Mouse (Mus musculus) lung, embryonic 16.5 days (tissue): ENCODE results near the gene Mcemp1. TPM values are rescaled to one million over a fixed set of nuclear protein-coding genes. Genes with fewer than 3 reads are reported as not detected.

Source experiments
- ATAC-seq: fragments of 200-750 bp; cut with Nextera tagmentation; 2 replicates; pipeline ENCODE4 v1.8.0; 2017; ENCODE audit warnings: low read depth, mild to moderate bottlenecking, moderate library complexity
- H3K27ac ChIP-seq: fragments of 300-500 bp; sonication (generic); 2 replicates; pipeline ENCODE4 v1.5.1; 2014; ENCODE audit warnings: mild to moderate bottlenecking, control low read depth, low read length
- H3K27me3 ChIP-seq: fragments of 300-500 bp; sonication (generic); 2 replicates; pipeline ENCODE4 v1.6.1; 2014; ENCODE audit warnings: low read depth, low read length, mixed read lengths; ENCODE audit not compliant: control insufficient read depth, insufficient read depth
- H3K36me3 ChIP-seq: fragments of 300-500 bp; sonication (generic); 2 replicates; pipeline ENCODE4 v1.6.1; 2014; ENCODE audit warnings: low read length; ENCODE audit not compliant: control insufficient read depth, insufficient read depth
- H3K4me1 ChIP-seq: fragments of 300-500 bp; sonication (generic); replicated peaks from 2 replicates; pipeline ENCODE4 v1.6.1; 2014; ENCODE audit warnings: low read length, mixed read lengths; ENCODE audit not compliant: control insufficient read depth, insufficient read depth
- H3K4me2 ChIP-seq: fragments of 300-500 bp; sonication (generic); 2 replicates; pipeline ENCODE4 v1.6.1; 2014; ENCODE audit warnings: low read depth, low read length, control low read depth
- H3K4me3 ChIP-seq: fragments of 300-500 bp; sonication (generic); 2 replicates; pipeline ENCODE4 v1.5.1; 2014; ENCODE audit warnings: mild to moderate bottlenecking, low read length, control low read depth
- H3K9ac ChIP-seq: fragments of 300-500 bp; sonication (generic); 2 replicates; pipeline ENCODE4 v1.6.1; 2014; ENCODE audit warnings: low read length, control low read depth
- H3K9me3 ChIP-seq: fragments of 300-500 bp; sonication (generic); 2 replicates; pipeline ENCODE4 v1.6.1; 2016; ENCODE audit warnings: low read length; ENCODE audit not compliant: control insufficient read depth
- WGBS: fragments of 180-500 bp; shearing (Covaris S2); extraction: QIAGEN DNeasy Blood & Tissue Kit; methylation state at CpG from one replicate; pipeline ENCODE4 v1.1.7; 2014; 5-methylcytosine and 5-hydroxymethylcytosine counted together
- polyA plus RNA-seq: library from polyadenylated mRNA; unstranded; fragments of >200 nt; fragmentation: Nextera tagmentation; extraction: Ambion mirVana; gene quantifications from 2 replicates; pipeline ENCODE4 v1.2.1, GENCODE M21; 2015

Gene Mcemp1
- polyA plus RNA-seq, 1 experiment from 2014 or later, result 2.8 TPM

- Histone ChIP-seq H3K27me3 (no peaks in the 10 kb centered on the region), H3K4me3 (no peak overlapping the region), H3K4me1 (peaks cover 12% of the 10 kb centered on the region), H3K4me2 (no peak overlapping the region), H3K9me3 (no peaks in the 10 kb centered on the region; the same call in 1 of the 2 replicates), H3K36me3 (peaks cover 31% of the 10 kb centered on the region), H3K27ac (no peak overlapping the region), H3K9ac (no peak overlapping the region)
- WGBS, result 74% methylated on average over 5 of the region's 5 CpGs
- no peak for ATAC-seq
Measured at GRCm38 (mm10) chr8:3679656-3680055, 14.1 kb downstream of the Mcemp1 start.

GRCm38 (mm10) chr8:3682435-3682834 is 16.9 kb downstream of the Mcemp1 start:
- Histone ChIP-seq H3K27me3 (no peaks in the 10 kb centered on the region), H3K9me3 (no peaks in the 10 kb centered on the region; the same call in 1 of the 2 replicates), H3K27ac (no peak overlapping the region), H3K4me1 (peaks cover 6% of the 10 kb centered on the region), H3K4me3 (no peak overlapping the region), H3K4me2 (no peak overlapping the region), H3K36me3 (peaks cover 31% of the 10 kb centered on the region), H3K9ac (no peak overlapping the region)
- ATAC-seq, result no peak
- 90% methylated on average over 5 of the region's 5 CpGs for WGBS

- Histone ChIP-seq H3K9ac (no peak overlapping the region), H3K4me3 (no peak overlapping the region), H3K27me3 (no peaks in the 10 kb centered on the region), H3K4me2 (no peak overlapping the region), H3K4me1 (no peaks in the 10 kb centered on the region; the same call in 1 of the 2 replicates), H3K36me3 (peaks cover 30% of the 10 kb centered on the region), H3K27ac (no peak overlapping the region), H3K9me3 (no peaks in the 10 kb centered on the region; the same call in 1 of the 2 replicates)
- ATAC-seq, result no peak
- WGBS, result 68% methylated on average over 6 of the region's 6 CpGs
Measured at GRCm38 (mm10) chr8:3683408-3684176, 18.0 kb downstream of the Mcemp1 start.

- Histone ChIP-seq H3K36me3 (peaks cover 21% of the 10 kb centered on the region), H3K27ac (no peak overlapping the region), H3K4me3 (no peak overlapping the region), H3K4me2 (no peak overlapping the region), H3K9me3 (no peaks in the 10 kb centered on the region), H3K4me1 (no peaks in the 10 kb centered on the region; the same call in 1 of the 2 replicates), H3K9ac (no peak overlapping the region), H3K27me3 (no peaks in the 10 kb centered on the region)
- ATAC-seq, result peak; percentile 36; the same call in 1 of the 2 replicates
Measured at GRCm38 (mm10) chr8:3684530-3684929, 19.0 kb downstream of the Mcemp1 start.

- 59% methylated on average over 5 of the region's 5 CpGs for WGBS
- no peaks in the 10 kb centered on the region; the same call in 1 of the 2 replicates for H3K4me1 ChIP-seq
- no peak overlapping the region for H3K27ac ChIP-seq
- H3K27me3 ChIP-seq, result no peaks in the 10 kb centered on the region
- H3K4me2 ChIP-seq, result no peak overlapping the region
- H3K9me3 ChIP-seq, result no peaks in the 10 kb centered on the region
- H3K36me3 ChIP-seq, result peaks cover 12% of the 10 kb centered on the region
- ATAC-seq, result no peak
- H3K9ac ChIP-seq, result no peak overlapping the region
- H3K4me3 ChIP-seq, result no peak overlapping the region
Measured at GRCm38 (mm10) chr8:3685422-3685821, 19.9 kb downstream of the Mcemp1 start.

GRCm38 (mm10) chr8:3687537-3687936 is 22.0 kb downstream of the Mcemp1 start:
- 69% methylated on average over 6 of the region's 6 CpGs for WGBS
- Histone ChIP-seq H3K9ac (no peak overlapping the region), H3K4me3 (no peak overlapping the region), H3K27ac (no peak overlapping the region), H3K4me2 (no peak overlapping the region), H3K4me1 (no peaks in the 10 kb centered on the region), H3K27me3 (no peaks in the 10 kb centered on the region), H3K36me3 (peaks cover 1% of the 10 kb centered on the region; the same call in 1 of the 2 replicates), H3K9me3 (no peaks in the 10 kb centered on the region)
- ATAC-seq, result no peak

GRCm38 (mm10) chr8:3690774-3691173 is 25.2 kb downstream of the Mcemp1 start:
- Histone ChIP-seq H3K27ac (no peak overlapping the region), H3K4me3 (no peak overlapping the region), H3K27me3 (no peaks in the 10 kb centered on the region), H3K4me2 (no peak overlapping the region), H3K9ac (no peak overlapping the region), H3K9me3 (no peaks in the 10 kb centered on the region), H3K36me3 (no peaks in the 10 kb centered on the region), H3K4me1 (no peaks in the 10 kb centered on the region)
- WGBS, result 44% methylated on average over 3 of the region's 3 CpGs
- 0 out of 2 replicates have a peak, but pooled peaks have one; percentile 47 for ATAC-seq

- Histone ChIP-seq H3K9ac (no peak within 1 kb of the TSS), H3K4me2 (no peak within 1 kb of the TSS), H3K27ac (no peak within 1 kb of the TSS), H3K4me3 (no peak within 1 kb of the TSS), H3K36me3 (no peaks in the 10 kb centered on the region), H3K27me3 (no peaks in the 10 kb centered on the region), H3K9me3 (no peaks in the 10 kb centered on the region), H3K4me1 (no peaks in the 10 kb centered on the region)
- ATAC-seq, result no peak
- WGBS, result 70% methylated on average over 3 of the region's 3 CpGs
Measured at GRCm38 (mm10) chr8:3694121-3694520, 28.6 kb downstream of the Mcemp1 start, which contains the start of gene Fcer2a. Gene Fcer2a, minus strand, starts transcription at chr8:3694175.

- Histone ChIP-seq H3K4me2 (no peak overlapping the region), H3K4me3 (no peak overlapping the region), H3K27ac (no peak overlapping the region), H3K36me3 (no peaks in the 10 kb centered on the region), H3K9ac (no peak overlapping the region), H3K9me3 (no peaks in the 10 kb centered on the region), H3K27me3 (no peaks in the 10 kb centered on the region), H3K4me1 (no peaks in the 10 kb centered on the region)
- ATAC-seq, result no peak
- 89% methylated on average over 1 of the region's 1 CpGs for WGBS
Measured at GRCm38 (mm10) chr8:3701491-3701890, 35.9 kb downstream of the Mcemp1 start.
